Mouse (Mus musculus) G1E (cell line): ENCODE data around the gene Rassf5.

Experiments
- CTCF ChIP-seq: IDR thresholded peaks from 2 replicates; pipeline ENCODE4 v1.5.1; 2012; ENCODE audit warnings: low read depth, low read length, inconsistent platforms, mixed read lengths
- GATA1 ChIP-seq: IDR thresholded peaks from 2 replicates; pipeline ENCODE4 v1.6.1; 2012; ENCODE audit warnings: borderline replicate concordance, low read length, inconsistent platforms, mixed read lengths
- POLR2AphosphoS5 ChIP-seq: IDR thresholded peaks from 2 replicates; pipeline ENCODE4 v1.6.1; 2012; ENCODE audit warnings: low read depth, low read length, inconsistent platforms; ENCODE audit not compliant: insufficient replicate concordance

- no peak for TF ChIP-seq CTCF
- TF ChIP-seq POLR2AphosphoS5 = no peak
- no peak for TF ChIP-seq GATA1
Observed at GRCm38 (mm10) chr1:131228225-131228624, 16.8 kb downstream of the Rassf5 start.
